Mouse (Mus musculus): ENCODE results near the gene Ms4a4d.
"Not testable (repeated sequence)": the region's sequence is repeated elsewhere in the genome, so short reads cannot be mapped to it uniquely, and the experiment has no call there.

The Ms4a4d gene

DNA sequence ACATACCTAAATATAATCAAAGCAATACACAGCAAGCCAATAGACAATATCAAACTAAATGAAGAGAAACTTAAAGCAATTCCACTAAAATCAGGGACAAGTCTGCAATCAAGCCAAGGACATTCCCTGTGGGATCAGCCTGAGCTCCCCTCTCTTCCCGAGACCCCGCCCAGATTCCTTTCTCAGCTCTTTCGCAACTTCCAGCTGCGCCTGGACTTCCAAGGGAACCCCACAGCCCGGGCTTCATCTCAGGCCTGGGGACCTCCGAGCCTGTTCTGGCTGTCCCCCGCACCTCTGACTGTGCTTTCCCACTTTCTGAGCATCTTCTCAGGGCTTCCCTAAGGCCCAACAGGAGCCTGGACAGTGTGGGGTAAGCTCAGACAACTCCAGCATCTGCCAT is at the start of gene Ms4a4d:
Gene Ms4a4d (plus strand): TSS at position 209 of the 400 bp plus-strand sequence.
- no peak for DNase-seq (ENCODE audit: low read depth, low spot score)

GRCm38 (mm10) chr19:11491406-11492189 is 45.0 kb upstream of the Ms4a4d start:
- peak; percentile 78 for DNase-seq (ENCODE audit: low read depth, low spot score)

DNA sequence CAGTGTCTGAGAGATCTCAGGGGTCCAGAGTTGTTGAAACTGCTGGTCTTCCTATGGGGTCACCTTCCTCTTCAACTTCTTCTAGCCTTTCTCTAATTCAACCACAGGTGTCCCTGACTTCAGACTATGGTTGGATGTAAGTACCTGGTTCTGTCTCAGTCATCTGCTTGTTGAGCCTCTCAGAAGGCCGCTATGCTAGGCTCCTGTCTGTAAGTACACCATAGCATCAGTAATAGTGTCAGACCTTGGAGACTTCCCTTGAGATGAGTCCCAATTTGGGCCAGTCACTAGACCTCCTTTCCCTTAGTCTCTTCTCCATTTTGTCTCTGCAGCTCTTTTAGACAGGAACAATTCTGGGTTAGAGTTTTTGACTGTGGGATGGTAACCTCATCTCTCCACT is 43.9 kb upstream of the Ms4a4d start:
- peak; percentile 36 for DNase-seq (ENCODE audit: low read depth, low spot score)

DNA sequence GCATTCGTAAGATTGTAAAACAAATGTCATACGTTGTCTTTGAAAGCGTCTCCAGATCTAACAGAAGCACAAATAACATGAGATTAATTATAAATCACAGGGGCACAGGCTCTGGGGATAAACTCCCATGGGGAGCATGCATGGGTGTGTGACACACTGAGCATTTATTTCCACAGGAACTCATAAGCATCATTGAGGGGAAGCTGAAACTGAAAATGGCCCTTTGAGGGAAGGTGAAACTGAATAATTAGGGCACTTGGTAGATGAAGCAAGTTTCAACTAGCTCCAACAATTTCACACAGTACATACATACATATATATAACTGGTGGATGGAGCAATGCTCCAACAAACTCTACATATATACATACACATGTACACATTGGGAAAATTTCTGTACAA is 42.1 kb upstream of the Ms4a4d start:
- peak; percentile 79 for DNase-seq (ENCODE audit: low read depth, low spot score)

DNA sequence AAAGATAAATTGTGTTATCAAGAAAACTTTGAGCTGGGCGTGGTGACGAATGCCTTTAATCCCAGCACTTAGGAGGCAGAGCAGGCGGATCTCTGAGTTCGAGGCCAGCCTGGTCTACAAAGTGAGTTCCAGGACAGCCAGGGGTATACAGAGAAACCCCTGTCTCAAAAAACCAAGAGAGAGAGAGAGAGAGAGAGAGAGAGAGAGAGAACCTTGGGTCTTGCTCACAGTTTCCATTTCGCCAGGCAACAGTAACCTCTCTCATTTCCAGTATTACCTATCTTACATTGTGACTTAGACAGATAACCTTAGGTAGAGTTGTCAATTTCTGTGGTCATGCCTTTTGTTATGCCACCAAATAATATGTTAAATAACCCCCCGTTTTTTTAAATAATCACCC is 40.2 kb upstream of the Ms4a4d start:
- peak; percentile 73 for DNase-seq (ENCODE audit: low read depth, low spot score)

DNA sequence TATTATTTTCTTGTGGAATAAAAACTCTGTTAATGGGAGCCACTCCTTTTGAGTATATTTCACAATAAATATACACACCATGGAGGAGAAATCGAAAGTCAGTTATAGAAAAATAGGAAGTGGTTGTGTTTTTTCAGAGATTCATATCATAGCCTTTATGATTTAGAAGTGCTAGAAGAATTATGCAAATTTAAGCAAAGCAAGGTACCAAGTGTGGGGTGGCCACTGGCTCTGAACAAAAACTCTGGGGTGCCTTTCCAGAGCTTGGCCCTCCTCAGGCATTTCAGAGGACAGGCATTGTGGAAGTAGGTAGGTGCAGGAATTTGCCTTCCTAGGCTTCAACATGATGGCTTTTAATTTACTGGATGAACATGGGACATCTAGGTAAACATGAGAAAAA is 39.3 kb upstream of the Ms4a4d start:
- peak; percentile 65 for DNase-seq (ENCODE audit: low read depth, low spot score)

DNA sequence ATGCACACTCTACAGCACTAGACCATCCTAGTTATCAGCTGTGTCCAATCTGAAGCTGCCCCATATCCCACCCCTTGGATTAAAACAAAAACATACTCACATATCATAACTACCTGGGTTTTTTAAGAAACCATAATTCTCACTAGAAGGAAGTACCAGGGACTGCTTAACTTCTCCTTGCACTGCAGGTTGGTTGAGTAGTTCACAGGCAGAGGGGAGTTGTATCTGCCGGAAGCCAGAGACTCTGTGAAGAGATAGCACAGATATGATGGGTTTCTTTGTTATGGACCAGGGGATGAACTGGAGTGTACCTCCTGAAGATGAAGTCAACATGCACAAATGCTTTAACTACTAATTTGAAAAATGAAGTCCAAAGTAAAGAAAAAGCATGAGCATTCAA is 35.8 kb upstream of the Ms4a4d start:
- DNase-seq (ENCODE audit: low read depth, low spot score) = peak; percentile 52

- peak; percentile 63 for DNase-seq (ENCODE audit: low read depth, low spot score)
Observed at GRCm38 (mm10) chr19:11501326-11501725, 35.3 kb upstream of the Ms4a4d start.

DNA sequence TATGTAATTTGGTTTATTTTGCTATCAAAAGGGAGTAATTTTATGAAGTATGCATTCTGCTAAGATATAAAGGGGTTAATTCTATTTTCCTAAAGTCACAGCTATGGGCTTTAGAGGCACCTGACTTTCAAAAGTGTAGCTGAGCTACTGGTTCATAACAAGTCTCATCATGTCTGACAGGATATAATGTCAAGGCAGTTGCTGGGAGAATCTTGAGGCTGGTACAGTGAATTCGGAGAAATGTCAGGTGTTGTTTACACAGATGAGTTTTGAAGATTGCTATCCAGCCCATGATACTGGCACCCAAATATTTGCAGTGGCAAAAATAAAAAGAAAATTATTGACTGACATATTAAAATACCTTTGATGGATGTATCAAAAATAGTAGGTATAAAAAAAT is 31.7 kb upstream of the Ms4a4d start:
- DNase-seq (ENCODE audit: low read depth, low spot score) = peak; percentile 55

DNA sequence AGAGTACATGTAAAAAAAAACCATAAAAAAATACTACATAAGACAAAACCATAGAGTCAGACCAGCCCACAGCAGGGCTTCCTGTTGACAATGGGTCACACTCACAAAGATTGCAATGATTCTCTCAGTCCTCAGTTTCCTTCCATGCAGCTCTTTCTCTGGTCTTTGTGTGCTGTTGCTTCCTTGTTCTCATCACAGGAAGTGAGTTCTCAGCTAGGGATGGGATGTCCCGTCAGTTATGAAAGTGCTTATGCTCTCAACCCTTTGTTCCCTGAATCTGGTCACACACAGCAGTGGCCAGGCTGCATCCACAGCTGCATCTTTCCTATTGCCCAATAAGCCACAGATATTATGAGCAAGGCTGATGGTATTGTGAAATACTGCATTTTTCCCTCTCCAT is 23.1 kb upstream of the Ms4a4d start:
- DNase-seq (ENCODE audit: low read depth, low spot score) = peak; percentile 73

DNA sequence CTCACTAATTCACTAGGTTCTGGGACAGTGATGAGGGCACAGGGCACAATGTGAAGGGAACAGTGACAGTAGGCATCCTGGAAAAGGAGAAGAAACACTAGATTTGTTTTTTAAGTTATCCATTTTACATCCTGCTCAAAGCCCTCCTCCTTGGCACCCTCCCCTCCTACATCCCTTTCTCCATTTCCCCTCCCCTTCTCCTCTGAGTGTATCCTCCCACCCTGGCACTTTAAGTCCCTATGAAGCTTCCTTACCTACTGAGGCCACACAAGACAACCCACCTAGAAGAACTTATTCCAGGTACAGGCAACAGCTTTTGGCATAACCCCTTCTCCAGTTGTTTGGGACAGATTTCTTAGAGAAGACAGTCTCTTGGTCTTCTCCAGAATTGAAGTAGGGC is 20.4 kb upstream of the Ms4a4d start, which contains the start of gene Ms4a6b:
Gene Ms4a6b (plus strand): TSS at position 267 of the 400 bp plus-strand sequence.
- peak; percentile 57 for DNase-seq (ENCODE audit: low read depth, low spot score)

GRCm38 (mm10) chr19:11516845-11517244 is 19.8 kb upstream of the Ms4a4d start:
- peak; percentile 90 for DNase-seq (ENCODE audit: low read depth, low spot score)

- not testable (repeated sequence) for DNase-seq (ENCODE audit: low read depth, low spot score)
Observed at GRCm38 (mm10) chr19:11517373-11517772, 19.2 kb upstream of the Ms4a4d start.

DNA sequence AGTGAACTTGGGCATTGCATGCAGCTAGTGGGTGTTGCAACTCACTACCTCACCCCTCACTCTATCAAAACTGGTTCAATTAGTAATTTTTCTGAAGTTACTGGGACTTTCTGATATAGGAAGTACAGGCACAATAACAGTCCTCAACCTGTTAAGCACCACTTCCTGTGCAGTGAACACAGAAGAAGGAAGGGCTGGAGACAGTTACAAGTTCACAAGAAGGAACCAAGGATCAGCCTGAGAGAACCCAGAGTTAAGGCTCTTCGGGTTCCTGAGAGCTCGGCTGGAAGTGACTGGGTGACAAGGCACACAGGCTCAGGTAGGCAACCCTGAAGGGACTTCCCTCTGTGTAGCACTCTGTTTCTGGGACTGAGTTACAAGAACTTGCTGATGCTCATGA is 18.2 kb upstream of the Ms4a4d start:
- DNase-seq (ENCODE audit: low read depth, low spot score) = peak; percentile 71

DNA sequence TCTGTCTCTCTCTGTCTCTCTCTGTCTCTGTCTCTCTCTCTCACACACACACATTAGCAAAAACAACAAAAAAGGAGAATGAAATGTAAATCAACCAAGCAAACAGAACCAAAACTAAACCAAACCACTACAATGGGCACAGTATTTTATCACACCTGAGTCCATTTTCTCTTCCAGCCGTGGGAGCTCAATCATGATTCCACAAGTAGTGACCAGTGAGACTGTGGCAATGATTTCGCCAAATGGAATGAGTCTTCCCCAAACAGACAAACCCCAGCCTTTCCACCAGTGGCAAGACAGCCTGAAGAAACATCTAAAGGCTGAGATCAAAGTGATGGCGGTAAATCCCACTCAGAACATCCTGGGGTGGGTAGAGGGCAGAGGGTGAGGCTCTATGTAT is 16.5 kb upstream of the Ms4a4d start:
- peak; percentile 51 for DNase-seq (ENCODE audit: low read depth, low spot score)

DNA sequence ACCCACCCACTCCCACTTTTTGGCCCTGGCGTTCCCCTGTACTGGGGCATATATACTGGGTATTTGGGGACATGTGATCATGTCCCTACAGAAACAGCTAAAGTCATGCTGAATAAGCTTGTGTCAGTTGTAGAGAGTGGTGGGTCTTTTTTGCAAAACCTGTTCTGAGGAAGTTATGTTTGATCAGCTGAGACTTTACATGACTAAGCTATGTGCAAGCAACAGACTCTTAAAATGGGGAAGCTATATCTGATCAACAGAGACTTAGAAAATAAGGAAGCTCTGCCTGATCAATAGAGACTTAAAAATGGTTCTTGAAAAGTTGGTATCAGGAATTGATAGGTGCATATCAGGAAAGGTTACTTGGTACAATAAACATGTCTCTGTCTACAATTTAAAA is 3.2 kb upstream of the Ms4a4d start:
- DNase-seq (ENCODE audit: low read depth, low spot score) = no peak

DNA sequence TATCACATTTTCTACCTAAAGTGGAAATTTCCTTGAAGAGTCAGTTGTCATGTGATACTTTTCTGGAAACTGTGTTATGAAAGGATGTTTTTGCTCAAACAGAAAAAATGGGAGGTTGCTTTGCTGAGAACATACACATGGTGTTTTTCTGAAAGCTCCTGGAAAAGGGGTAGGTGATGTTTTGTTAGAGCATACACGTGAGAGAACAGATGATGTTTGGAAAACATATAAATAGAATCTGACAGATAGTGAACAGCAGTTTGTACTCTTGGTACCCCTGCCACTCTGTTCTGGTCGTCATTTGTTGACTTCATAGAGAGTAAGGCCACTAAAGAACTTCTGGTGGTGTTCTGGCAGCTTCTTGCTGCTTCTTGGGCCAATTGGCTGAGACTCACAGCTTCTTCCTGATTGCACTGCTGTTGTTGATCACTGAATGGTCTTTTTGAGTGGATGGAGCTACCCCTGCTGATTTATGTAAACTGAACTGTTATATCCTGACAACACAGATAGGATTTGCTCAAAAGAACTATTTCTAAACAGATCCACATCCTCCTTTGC is 2.6 kb upstream of the Ms4a4d start:
- DNase-seq (ENCODE audit: low read depth, low spot score) = peak; percentile 55

- DNase-seq (ENCODE audit: low read depth, low spot score) = no peak
Observed at GRCm38 (mm10) chr19:11537336-11537735, 735 bp downstream of the Ms4a4d start.

DNA sequence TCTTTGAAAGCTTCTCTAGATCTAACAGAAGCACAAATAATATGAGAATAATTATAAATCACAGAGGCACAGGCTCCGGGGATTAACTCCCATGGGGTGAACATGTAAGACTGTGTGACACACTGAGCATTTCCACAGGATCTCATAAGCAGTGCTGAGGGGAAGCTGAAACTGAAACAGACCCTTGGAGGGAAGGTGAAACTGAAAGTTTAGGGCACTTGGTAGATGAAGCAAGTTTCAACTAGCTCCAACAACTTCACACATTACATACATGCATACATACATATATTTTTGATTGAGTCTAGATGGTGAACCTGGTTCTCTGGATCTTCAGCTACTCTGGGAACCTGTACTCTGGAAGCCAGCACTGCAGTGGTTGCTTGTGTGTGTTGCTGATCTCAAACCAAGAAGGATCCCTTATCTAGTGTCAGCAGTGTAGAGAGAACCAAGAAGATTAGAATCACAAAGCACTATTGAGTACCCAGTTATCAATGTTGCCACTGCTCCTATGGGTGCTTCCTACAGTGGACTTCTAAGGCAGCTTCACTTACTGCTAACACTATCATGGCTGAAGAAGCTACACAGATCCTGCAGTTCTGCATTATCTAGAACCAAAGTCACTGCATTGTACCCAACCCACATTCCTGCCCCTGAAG is 3.7 kb downstream of the Ms4a4d start:
- DNase-seq (ENCODE audit: low read depth, low spot score) = peak; percentile 84

DNA sequence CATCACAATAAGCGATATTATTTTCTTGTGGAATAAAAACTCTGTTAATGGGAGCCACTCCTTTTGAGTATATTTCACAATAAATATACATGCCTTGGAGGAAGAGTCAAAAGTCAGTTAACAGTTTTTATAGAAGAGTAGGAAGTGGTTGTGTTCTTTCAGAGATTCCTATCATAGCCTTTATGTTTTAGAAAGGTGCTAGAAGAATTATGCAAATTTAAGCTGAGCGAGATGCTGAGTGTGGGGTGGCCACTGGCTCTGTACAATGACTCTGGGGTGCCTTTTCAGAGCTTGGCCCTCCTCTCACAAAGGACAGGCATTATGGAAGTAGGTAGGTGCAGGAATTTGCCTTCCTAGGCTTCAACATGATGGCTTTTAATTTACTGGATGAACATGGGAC is 7.8 kb downstream of the Ms4a4d start:
- peak; percentile 32 for DNase-seq (ENCODE audit: low read depth, low spot score)

- DNase-seq (ENCODE audit: low read depth, low spot score) = no peak
Observed at GRCm38 (mm10) chr19:11547911-11548310, 11.3 kb downstream of the Ms4a4d start.

GRCm38 (mm10) chr19:11554726-11555125 is 18.1 kb downstream of the Ms4a4d start:
- DNase-seq (ENCODE audit: low read depth, low spot score) = no peak

DNA sequence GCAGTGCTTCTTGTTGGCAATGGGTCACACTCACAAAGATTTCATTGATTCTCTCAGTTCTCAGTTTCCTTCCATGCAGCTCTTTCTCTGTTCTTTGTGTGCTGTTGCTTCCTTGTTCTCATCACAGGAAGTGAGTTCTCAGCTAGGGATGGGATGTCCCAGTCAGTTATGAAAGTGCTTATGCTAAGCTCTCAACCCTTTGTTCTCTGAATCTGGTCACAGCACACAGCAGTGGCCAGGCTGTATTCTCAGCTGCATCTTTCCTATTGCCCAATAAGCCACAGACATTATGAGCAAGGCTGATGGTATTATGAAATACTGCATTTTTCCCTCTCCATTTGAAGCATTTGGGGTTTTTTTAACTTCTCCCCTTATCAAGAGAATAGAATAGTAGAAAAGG is 23.0 kb downstream of the Ms4a4d start:
- DNase-seq (ENCODE audit: low read depth, low spot score) = not testable (repeated sequence)

Data from CD4-positive helper T cell, adult 2 months (primary cell).